Mouse (Mus musculus): ENCODE data around the gene Parl.

Parl gene

DNA sequence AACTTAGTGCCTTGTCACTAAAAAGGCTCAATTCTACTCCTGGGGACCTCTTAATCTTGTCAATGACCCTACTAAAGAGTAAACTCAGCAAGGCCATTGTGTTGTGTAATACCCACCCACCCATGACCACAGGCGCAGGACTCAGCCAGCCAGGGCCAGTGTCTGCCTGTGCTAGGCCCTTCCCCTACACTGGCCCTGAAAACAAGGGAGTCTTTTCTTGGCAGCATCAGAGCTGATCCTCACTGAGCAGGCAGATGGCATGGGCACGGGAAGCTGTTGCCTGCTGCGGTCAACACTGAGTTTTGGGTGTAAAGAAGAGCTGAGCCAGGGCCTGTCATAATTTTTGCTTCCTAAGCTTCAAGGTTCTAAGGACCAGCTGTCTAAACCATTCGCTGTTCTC, 64.8 kb downstream of the Parl start:
- DNase-seq (ENCODE audit: low read depth) = no peak

DNA sequence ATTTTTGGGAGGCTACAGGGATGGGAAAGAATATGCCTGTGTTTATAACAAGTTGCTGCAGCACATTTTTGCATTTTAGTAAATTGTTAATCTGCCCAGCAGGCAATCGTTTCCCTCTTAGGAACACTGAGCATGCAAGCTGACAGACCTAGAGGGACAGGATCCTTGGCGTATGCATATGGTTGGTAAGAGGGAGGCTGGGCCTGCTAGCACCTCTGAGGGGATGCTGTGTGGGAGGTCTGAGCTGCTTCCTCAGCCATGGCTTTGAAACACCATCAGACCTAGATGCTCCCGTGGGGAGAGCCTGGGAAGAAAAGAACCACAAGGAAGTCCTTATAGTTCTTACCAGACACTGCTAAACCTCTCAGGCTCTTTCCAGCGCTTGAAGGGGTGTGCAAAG, 67.8 kb downstream of the Parl start:
- DNase-seq (ENCODE audit: low read depth) = no peak
